Mouse (Mus musculus) heart, postnatal 0 days (tissue): ENCODE data around the gene Ubash3b. TPM values are rescaled to one million over a fixed set of nuclear protein-coding genes. Genes with fewer than 3 reads are reported as not detected.

ENCODE experiments used
- ATAC-seq: fragments of 200-750 bp; cut with Nextera tagmentation; 2 replicates; pipeline ENCODE4 v1.8.0; 2017; ENCODE audit warnings: low read depth, moderate number of reproducible peaks, moderate library complexity; ENCODE audit not compliant: insufficient read depth
- DNase-seq: peaks from one replicate; pipeline ENCODE4 v3.0.0-alpha.2; 2016; ENCODE audit warnings: low spot score
- H3K27ac ChIP-seq: fragments of 300-500 bp; sonication (generic); 2 replicates; pipeline ENCODE4 v1.5.1; 2014; ENCODE audit warnings: low read depth, mild to moderate bottlenecking
- H3K27me3 ChIP-seq: fragments of 300-500 bp; sonication (generic); 2 replicates; pipeline ENCODE4 v1.6.1; 2014; ENCODE audit warnings: low read length, mixed read lengths; ENCODE audit not compliant: control insufficient read depth, insufficient read depth
- H3K36me3 ChIP-seq: fragments of 300-500 bp; sonication (generic); replicated peaks from 2 replicates; pipeline ENCODE4 v1.6.1; 2014; ENCODE audit warnings: low read length, mixed read lengths; ENCODE audit not compliant: control insufficient read depth, insufficient read depth
- H3K4me1 ChIP-seq: fragments of 300-500 bp; sonication (generic); 2 replicates; pipeline ENCODE4 v1.6.1; 2014; ENCODE audit warnings: antibody characterized with exemption; ENCODE audit not compliant: control insufficient read depth, insufficient read depth
- H3K4me2 ChIP-seq: fragments of 300-500 bp; sonication (generic); 2 replicates; pipeline ENCODE4 v1.6.1; 2014; ENCODE audit warnings: low read depth, mild to moderate bottlenecking, low read length, moderate library complexity
- H3K4me3 ChIP-seq: fragments of 300-500 bp; sonication (generic); 2 replicates; pipeline ENCODE4 v1.5.1; 2014; ENCODE audit warnings: low read depth, low read length
- H3K9ac ChIP-seq: fragments of 300-500 bp; sonication (generic); replicated peaks from 2 replicates; pipeline ENCODE4 v1.6.1; 2014; ENCODE audit warnings: low read depth, low read length, mixed read lengths
- H3K9me3 ChIP-seq: fragments of 300-500 bp; sonication (generic); replicated peaks from 2 replicates; pipeline ENCODE4 v1.6.1; 2016; ENCODE audit warnings: low read length; ENCODE audit not compliant: control insufficient read depth
- CTCF ChIP-seq: IDR thresholded peaks from 2 replicates; pipeline ENCODE4 v1.5.1; 2016; ENCODE audit warnings: antibody characterized with exemption, control low read depth, low read depth
- EP300 ChIP-seq: IDR thresholded peaks from 2 replicates; pipeline ENCODE4 v1.6.1; 2016; ENCODE audit warnings: antibody characterized with exemption, low read depth
- WGBS: fragments of 180-500 bp; shearing (Covaris S2); extraction: QIAGEN DNeasy Blood & Tissue Kit; methylation state at CpG from one replicate; pipeline ENCODE4 v1.1.7; 2014; 5-methylcytosine and 5-hydroxymethylcytosine counted together
- polyA plus RNA-seq: library from polyadenylated mRNA; unstranded; fragments of >200 nt; fragmentation: Nextera tagmentation; extraction: Ambion mirVana; gene quantifications from 2 replicates; pipeline ENCODE4 v1.2.1, GENCODE M21; 2015
- total RNA-seq: library from RNA; depleted of rRNA; stranded (reverse); fragments of >200 nt; gene quantifications from 2 replicates; pipeline ENCODE4 v1.2.3, GENCODE M21; 2014; ENCODE audit warnings: low replicate concordance

Gene Ubash3b
- total and polyA plus RNA-seq, 2 experiments from 2014 or later = 4.0 to 6.6 TPM

GRCm38 (mm10) chr9:41162363-41162762 lies 866 bp upstream of the Ubash3b start:
- no peaks in the 10 kb centered on the region for H3K9me3 ChIP-seq

GRCm38 (mm10) chr9:41160536-41161176 lies 841 bp downstream of the Ubash3b start:
- H3K9ac ChIP-seq = no peak overlapping the region
- H3K4me2 ChIP-seq = no peak overlapping the region
- H3K27ac ChIP-seq = no peak overlapping the region
- no peaks in the 10 kb centered on the region for H3K9me3 ChIP-seq
- no peak for TF ChIP-seq CTCF
- no peak for TF ChIP-seq EP300
- H3K36me3 ChIP-seq = no peaks in the 10 kb centered on the region
- H3K4me3 ChIP-seq = no peak overlapping the region
- ATAC-seq (no peak), DNase-seq (no peak)
- WGBS = 69% methylated on average over 7 of the region's 7 CpGs
- 0 out of 2 replicates have a peak, but pooled peaks cover 2% of the 10 kb centered on the region for H3K4me1 ChIP-seq
- H3K27me3 ChIP-seq = no peaks in the 10 kb centered on the region

More at GRCm38 (mm10) chr9:41162363-41162762, 866 bp upstream of the Ubash3b start:
- no peaks in the 10 kb centered on the region for H3K36me3 ChIP-seq
- TF ChIP-seq CTCF = no peak
- 0 out of 2 replicates have a peak, but pooled peaks cover 2% of the 10 kb centered on the region for H3K4me1 ChIP-seq
- H3K27me3 ChIP-seq = no peaks in the 10 kb centered on the region
- no peak overlapping the region for H3K4me2 ChIP-seq
- ATAC-seq = no peak
- no peak overlapping the region for H3K27ac ChIP-seq
- DNase-seq = no peak
- no peak overlapping the region for H3K9ac ChIP-seq
- H3K4me3 ChIP-seq = no peak overlapping the region
- 68% methylated on average over 4 of the region's 4 CpGs for whole genome bisulfite sequencing

- ATAC-seq (no peak), DNase-seq (no peak)
- H3K4me2 ChIP-seq = no peak overlapping the region
- H3K4me3 ChIP-seq = no peak overlapping the region
- H3K9me3 ChIP-seq = no peaks in the 10 kb centered on the region
- H3K9ac ChIP-seq = no peak overlapping the region
- H3K4me1 ChIP-seq = 0 out of 2 replicates have a peak, but pooled peaks cover 2% of the 10 kb centered on the region
- H3K27ac ChIP-seq = no peak overlapping the region
- no peaks in the 10 kb centered on the region for H3K36me3 ChIP-seq
- TF ChIP-seq CTCF (no peak), EP300 (no peak)
- no peaks in the 10 kb centered on the region for H3K27me3 ChIP-seq
- whole genome bisulfite sequencing = 84% methylated on average over 2 of the region's 2 CpGs
These were observed 2.3 kb downstream of the Ubash3b start for GRCm38 (mm10) chr9:41159223-41159622.

DNA sequence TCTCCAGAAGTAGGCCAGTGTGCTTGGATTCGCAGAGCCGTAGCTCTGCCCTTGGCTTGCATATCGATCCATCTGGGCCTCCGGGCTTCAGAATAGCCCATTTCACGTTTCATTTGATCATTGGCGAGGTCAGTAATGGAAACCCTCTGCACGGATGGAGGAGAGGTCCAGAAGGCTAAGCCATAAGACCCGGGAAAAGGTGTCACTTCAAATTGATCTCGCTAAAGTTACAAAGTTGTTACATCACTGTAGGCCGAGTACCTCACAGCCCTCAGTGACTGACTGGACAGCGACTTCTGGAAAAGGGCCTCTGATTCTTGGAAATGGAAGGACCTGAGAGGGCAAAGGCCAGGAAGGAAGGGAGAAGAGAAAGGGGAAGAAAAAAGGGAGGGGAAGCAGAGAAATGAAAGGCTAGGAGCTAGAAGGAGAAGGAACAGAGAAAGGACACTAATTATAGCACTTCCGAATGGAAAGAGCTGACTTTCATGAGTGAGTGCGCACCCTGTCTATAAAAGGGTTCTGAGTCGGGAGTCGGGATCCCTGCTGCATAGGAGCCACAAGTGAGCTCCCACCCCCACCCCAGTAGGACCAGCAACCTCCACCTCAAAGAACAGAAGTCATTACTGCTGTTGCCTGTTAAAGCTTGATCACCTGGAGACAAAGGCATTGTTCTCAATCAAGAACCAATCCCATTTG lies 3.5 kb downstream of the Ubash3b start:
- peak overlapping the region; percentile 90 for H3K4me3 ChIP-seq
- H3K4me1 ChIP-seq = 0 out of 2 replicates have a peak, but pooled peaks cover 3% of the 10 kb centered on the region
- ATAC-seq (no peak), DNase-seq (no peak)
- peak overlapping the region; percentile 69; the same call in 1 of the 2 replicates for H3K9ac ChIP-seq
- H3K27ac ChIP-seq = no peak overlapping the region
- no peaks in the 10 kb centered on the region for H3K9me3 ChIP-seq
- H3K36me3 ChIP-seq = no peaks in the 10 kb centered on the region
- 26% methylated on average over 15 of the region's 15 CpGs for WGBS
- no peaks in the 10 kb centered on the region for H3K27me3 ChIP-seq
- TF ChIP-seq CTCF (no peak), EP300 (no peak)
- peak overlapping the region; percentile 82 for H3K4me2 ChIP-seq

DNA sequence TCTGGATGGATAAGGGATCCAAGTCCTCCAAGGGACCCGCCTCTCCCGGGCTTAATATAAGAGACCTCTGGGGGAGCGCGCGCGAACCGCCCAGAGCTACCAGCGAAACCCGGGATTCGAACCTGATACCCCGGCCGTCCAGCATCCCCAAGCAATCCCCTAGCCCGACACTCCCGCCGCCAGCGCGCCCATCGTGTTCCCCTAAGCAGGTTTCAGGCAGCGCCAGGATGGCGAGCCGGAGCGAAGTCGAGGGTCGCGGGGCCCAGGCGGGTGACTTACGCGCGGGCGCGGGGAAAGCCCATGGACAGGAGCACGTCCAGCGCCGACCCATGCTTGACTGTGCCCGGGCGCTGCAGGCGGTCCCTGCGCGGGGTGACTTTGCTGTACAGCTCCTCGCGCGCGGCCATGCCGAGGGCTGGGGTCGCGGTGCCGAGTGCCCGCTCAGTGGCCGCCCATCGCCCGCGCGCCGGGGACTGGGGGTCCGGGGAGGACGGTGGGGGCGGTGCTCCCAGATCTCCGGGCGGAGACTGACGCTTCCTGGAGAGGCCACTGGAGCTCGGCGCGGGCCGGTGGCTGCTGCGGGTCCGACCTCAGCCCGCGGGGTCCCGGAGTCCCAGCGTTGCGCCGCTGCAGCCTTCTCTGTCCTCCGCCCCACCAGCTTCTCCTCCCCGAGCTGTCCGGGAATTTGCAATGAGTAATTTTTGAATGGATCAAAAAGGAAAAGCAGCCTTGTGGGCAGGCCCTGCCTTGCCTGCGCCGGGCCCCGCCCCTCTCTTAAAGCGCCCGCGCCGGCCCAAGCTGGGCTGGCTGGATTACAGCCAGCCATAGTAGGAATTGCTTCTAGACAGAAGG lies 4.3 kb downstream of the Ubash3b start:
- no peaks in the 10 kb centered on the region for H3K27me3 ChIP-seq
- peak overlapping the region; percentile 69 for H3K27ac ChIP-seq
- TF ChIP-seq EP300 (no peak), CTCF (no peak)
- DNase-seq (peak; percentile 86), ATAC-seq (peak; percentile 86)
- H3K4me3 ChIP-seq = peak overlapping the region; percentile 90
- H3K4me2 ChIP-seq = peak overlapping the region; percentile 82
- no peaks in the 10 kb centered on the region for H3K9me3 ChIP-seq
- peaks cover 7% of the 10 kb centered on the region; the same call in 1 of the 2 replicates for H3K4me1 ChIP-seq
- H3K36me3 ChIP-seq = no peaks in the 10 kb centered on the region
- under 1% methylated on average over 82 of the region's 82 CpGs for WGBS
- H3K9ac ChIP-seq = peak overlapping the region; percentile 69
